Mouse (Mus musculus) small intestine, adult 2 months (tissue): ENCODE measurements around the gene Serpina3f.

ENCODE experiments used
- CTCF ChIP-seq: fragments of 200-500 bp; IDR thresholded peaks from 2 replicates; pipeline ENCODE4 v1.5.1; 2012; ENCODE audit warnings: low read depth, mild to moderate bottlenecking, control low read depth, inconsistent platforms, low read length, moderate library complexity, mixed read lengths; ENCODE audit not compliant: insufficient replicate concordance, insufficient read length; ENCODE audit errors: extremely low read depth
- POLR2A ChIP-seq: fragments of 200-500 bp; IDR thresholded peaks from 2 replicates; pipeline ENCODE4 v1.6.1; 2012; ENCODE audit warnings: low read depth, mild to moderate bottlenecking, control low read depth, inconsistent platforms, low read length, moderate library complexity

GRCm38 (mm10) chr12:104186041-104186581 is 28.2 kb upstream of the Serpina3f start:
- TF ChIP-seq POLR2A = no peak
- no peak for TF ChIP-seq CTCF
